Mouse (Mus musculus) heart, postnatal 36 days (tissue): ENCODE measurements at regions not wholly inside any gene's neighbourhood (a gene's known extent, or its start where the extent isn't known, plus 50 kb on each side); places are given as distances from the start of the nearest gene placed in this dataset.
A peak's percentile ranks its signal among the peaks of the same experiment; 100 is the strongest.

ENCODE experiments used
- DNase-seq, 2 experiments: peaks; one replicate each; pipeline ENCODE4 v3.0.0; 2021 to 2022
- intact Hi-C: fragments of 180-260 bp; cut with DNase I; formaldehyde crosslinking; loops from one replicate; pipeline ENCODE4 v1.15.1; 2025

GRCm38 (mm10) chr8:8225994-8226393 is 435.0 kb downstream of the Efnb2 start:
- no peak for DNase-seq
- intact Hi-C loops, result loop anchor here (2.0 to 10.0 kb wide), 2 partner anchors 435 to 769 kb away; partner anchors contain the start of gene Efnb2

GRCm38 (mm10) chr8:8225175-8225830 is 435.7 kb downstream of the Efnb2 start:
- peak; percentile 5 to 10 for DNase-seq
- intact Hi-C loops, result loop anchor here (2.0 to 10.0 kb wide), 2 partner anchors 435 to 769 kb away; partner anchors contain the start of gene Efnb2

- intact Hi-C loops, result loop anchor here (10.0 kb wide), 1 partner anchor 774 kb away; no protein-coding TSS in a partner anchor
Observed at GRCm38 (mm10) chr8:8220395-8221031, 440.5 kb downstream of the Efnb2 start.

DNA sequence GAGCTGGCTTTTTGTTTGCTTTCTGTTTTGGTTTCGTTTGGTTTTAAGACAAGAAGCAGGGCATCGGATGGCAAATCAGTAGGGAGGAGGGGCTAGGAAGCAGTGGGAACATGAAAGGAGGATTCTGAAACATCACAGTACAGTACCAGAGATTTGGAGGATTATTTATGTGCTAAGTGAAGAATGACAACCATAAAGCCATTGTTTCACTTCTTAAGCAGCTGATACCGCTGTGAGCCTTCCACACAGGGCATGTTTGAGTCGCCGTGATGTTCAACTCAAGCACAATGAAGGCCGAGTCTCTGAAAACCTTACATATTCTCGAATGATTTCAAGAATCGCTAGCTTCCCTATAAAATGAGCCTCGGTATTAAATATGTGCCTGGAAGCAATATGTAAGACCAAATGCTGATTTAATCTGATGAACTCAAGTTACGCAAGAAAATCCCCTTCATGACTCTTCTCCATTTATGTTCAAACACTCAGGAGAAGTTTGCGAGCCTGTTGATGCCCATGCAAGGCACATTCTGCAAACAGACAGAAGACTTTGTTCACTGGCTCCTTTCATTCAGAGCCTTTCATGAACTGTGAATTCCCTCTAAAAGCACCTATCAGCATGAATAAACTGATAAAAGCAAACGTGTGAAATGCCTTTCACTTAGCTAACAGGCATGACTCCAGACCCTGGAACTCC is 441.2 kb downstream of the Efnb2 start:
- intact Hi-C loops, result loop anchor here (10.0 kb wide), 1 partner anchor 775 kb away; no protein-coding TSS in a partner anchor
- DNase-seq, result no peak

More at GRCm38 (mm10) chr8:8220395-8221031, 440.5 kb downstream of the Efnb2 start:
- DNase-seq, result no peak

DNA sequence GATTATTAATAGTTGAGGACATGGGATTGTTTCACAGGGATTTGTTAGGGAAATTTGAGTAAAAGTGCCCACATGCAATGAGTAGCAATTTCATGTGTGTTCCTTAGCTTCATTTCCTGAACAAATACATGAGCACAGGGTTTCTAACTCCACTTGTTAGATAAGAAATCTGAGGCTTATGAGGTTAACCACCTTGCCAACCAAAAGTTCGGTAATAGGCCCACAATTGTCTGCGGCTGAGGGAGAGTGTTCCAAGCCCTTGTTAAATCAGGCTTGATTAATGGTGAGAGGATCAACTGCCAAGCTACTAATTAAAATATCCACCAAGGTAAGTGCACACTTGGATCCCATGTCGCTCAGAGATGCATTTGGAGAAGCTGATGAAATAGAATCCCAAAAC is 468.0 kb downstream of the Efnb2 start:
- intact Hi-C loops, result no loop called here
- no peak for DNase-seq

GRCm38 (mm10) chr8:8186046-8186445 is 475.0 kb downstream of the Efnb2 start:
- intact Hi-C loops, result no loop called here
- no peak for DNase-seq

- intact Hi-C loops, result no loop called here
- DNase-seq, result peak; percentile 4 to 8
Observed at GRCm38 (mm10) chr8:8183233-8183622, 477.8 kb downstream of the Efnb2 start.

DNA sequence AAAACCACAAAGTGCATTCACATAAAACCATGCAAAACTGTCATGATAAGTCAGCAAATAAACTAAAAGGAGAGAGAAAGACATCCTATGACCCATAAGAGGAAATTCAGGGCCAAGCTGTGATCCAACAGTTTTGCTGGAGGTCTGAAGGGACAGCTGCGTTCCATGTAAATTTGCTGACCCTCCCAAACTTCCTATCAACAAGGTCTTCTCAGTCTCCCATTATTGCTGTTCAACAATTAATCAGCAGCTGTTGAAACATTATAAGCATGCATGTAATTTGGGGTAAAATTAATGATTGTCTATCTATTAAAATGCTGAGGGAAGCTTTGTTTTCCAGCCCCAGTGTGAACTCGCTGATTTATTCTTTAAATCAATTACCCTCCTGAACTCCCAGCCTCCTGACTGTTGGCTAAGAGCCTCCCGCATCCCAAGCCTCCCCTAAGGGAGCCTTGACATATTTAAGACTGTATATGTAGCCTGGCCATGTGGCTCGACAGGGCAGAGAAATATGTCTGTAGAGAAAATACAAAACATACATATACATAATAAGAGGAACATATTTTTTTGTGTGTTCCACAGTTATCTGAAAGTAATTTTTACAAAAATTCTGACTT is 478.3 kb downstream of the Efnb2 start:
- no peak for DNase-seq
- intact Hi-C loops, result no loop called here

DNA sequence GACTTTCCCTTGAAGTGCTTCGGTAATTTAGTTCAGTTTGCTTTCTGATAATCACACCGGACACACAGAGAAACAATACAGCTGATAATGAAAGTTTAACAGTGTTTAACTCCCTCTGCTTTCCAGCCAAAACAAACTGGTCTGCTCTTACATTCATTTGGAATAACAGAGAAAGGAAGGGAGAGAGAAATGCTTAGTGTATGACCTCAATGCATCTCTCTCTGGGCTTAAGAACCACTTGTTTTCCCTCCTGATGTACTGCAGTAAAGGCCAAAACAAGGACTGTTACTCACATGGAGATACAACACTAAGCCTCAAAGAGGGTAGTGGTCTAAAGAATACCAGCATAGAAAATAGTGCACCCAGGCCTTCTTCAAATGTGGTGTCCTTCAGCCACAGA is 478.9 kb downstream of the Efnb2 start:
- DNase-seq, result no peak
- intact Hi-C loops, result no loop called here

GRCm38 (mm10) chr8:8174286-8174685 is 486.8 kb downstream of the Efnb2 start:
- intact Hi-C loops, result no loop called here
- DNase-seq, result no peak

- DNase-seq, result no peak
- intact Hi-C loops, result no loop called here
Observed at GRCm38 (mm10) chr8:8168674-8169073, 492.4 kb downstream of the Efnb2 start.

- intact Hi-C loops, result no loop called here
Observed at GRCm38 (mm10) chr8:8168250-8168649, 492.8 kb downstream of the Efnb2 start.

GRCm38 (mm10) chr8:8147527-8147926 is 513.5 kb downstream of the Efnb2 start:
- DNase-seq, result no peak
- intact Hi-C loops, result no loop called here

More at GRCm38 (mm10) chr8:8168250-8168649, 492.8 kb downstream of the Efnb2 start:
- DNase-seq, result no peak

- no peak for DNase-seq
- intact Hi-C loops, result no loop called here
Observed at GRCm38 (mm10) chr8:8142933-8143495, 518.0 kb downstream of the Efnb2 start.

DNA sequence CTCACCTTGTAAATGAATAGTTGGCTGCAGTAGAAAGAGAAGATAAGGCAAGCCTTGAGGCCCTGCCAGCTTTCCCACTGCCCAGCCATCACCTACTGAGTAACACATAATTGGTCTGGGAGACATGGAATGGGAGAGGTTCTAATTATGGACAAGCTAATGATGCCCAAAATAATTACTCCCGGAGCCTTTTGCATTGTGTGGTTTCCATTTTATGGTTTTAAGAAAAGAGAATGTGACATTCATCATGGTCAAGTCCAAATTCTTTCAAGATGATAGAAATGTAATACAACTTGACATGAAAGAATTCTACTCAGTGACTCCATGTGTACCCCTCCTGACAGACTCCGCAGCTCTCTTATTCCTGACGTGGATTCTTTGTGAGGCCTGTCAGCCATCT is 518.6 kb downstream of the Efnb2 start:
- DNase-seq, result no peak
- intact Hi-C loops, result no loop called here

- no peak for DNase-seq
- intact Hi-C loops, result no loop called here
Observed at GRCm38 (mm10) chr8:8139720-8140119, 521.3 kb downstream of the Efnb2 start.

- DNase-seq, result no peak
- intact Hi-C loops, result no loop called here
Observed at GRCm38 (mm10) chr8:8133001-8133785, 527.8 kb downstream of the Efnb2 start.

DNA sequence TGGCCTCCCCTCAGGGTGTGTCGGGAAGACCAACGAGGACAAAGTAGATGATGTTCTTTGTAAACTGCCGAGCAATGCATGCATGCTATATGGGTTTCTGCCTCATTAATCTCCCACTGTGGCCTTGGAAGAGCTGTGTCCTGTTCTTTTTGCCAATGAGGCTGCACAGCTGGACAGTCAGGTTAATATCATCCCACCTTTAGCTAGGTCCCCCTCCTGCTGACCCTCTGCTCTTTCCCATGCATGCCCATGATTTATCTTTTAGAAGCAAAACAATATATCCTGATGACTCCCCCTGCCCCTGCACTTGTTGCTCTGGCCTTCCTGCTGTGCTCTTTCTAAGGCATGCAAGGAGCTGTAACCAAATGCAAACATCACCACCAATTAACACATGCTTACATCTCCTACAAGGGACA is 529.1 kb downstream of the Efnb2 start:
- intact Hi-C loops, result no loop called here
- DNase-seq, result no peak

- intact Hi-C loops, result no loop called here
- no peak for DNase-seq
Observed at GRCm38 (mm10) chr8:8130806-8131205, 530.2 kb downstream of the Efnb2 start.
